Mouse (Mus musculus) intestine, postnatal 0 days (tissue): ENCODE results near the gene Fcnb. TPM values are rescaled to one million over a fixed set of nuclear protein-coding genes. Genes with fewer than 3 reads are reported as not detected.

Source experiments
- ATAC-seq: fragments of 200-750 bp; cut with Nextera tagmentation; 2 replicates; pipeline ENCODE4 v1.8.0; 2017; ENCODE audit warnings: mild to moderate bottlenecking, moderate TSS enrichment, moderate library complexity
- H3K27ac ChIP-seq: fragments of 300-500 bp; sonication (generic); 2 replicates; pipeline ENCODE4 v1.5.1; 2014; ENCODE audit warnings: mild to moderate bottlenecking, low read depth, low read length, moderate library complexity
- H3K27me3 ChIP-seq: fragments of 300-500 bp; sonication (generic); replicated peaks from 2 replicates; pipeline ENCODE4 v1.6.1; 2014; ENCODE audit warnings: low read length, mixed read lengths; ENCODE audit not compliant: control insufficient read depth, insufficient read depth
- H3K36me3 ChIP-seq: fragments of 300-500 bp; sonication (generic); 2 replicates; pipeline ENCODE4 v1.6.1; 2014; ENCODE audit warnings: mild to moderate bottlenecking, moderate library complexity; ENCODE audit not compliant: control insufficient read depth, insufficient read depth
- H3K4me1 ChIP-seq: fragments of 300-500 bp; sonication (generic); replicated peaks from 2 replicates; pipeline ENCODE4 v1.6.1; 2014; ENCODE audit warnings: antibody characterized with exemption, low read length, mixed read lengths; ENCODE audit not compliant: control insufficient read depth, insufficient read depth
- H3K4me2 ChIP-seq: fragments of 300-500 bp; sonication (generic); replicated peaks from 2 replicates; pipeline ENCODE4 v1.6.1; 2014; ENCODE audit warnings: low read depth, mild to moderate bottlenecking, moderate library complexity
- H3K4me3 ChIP-seq: fragments of 300-500 bp; sonication (generic); 2 replicates; pipeline ENCODE4 v1.5.1; 2014; ENCODE audit warnings: low read depth, low read length
- H3K9ac ChIP-seq: fragments of 300-500 bp; sonication (generic); 2 replicates; pipeline ENCODE4 v1.6.1; 2014; ENCODE audit warnings: mild to moderate bottlenecking, low read depth, low read length
- H3K9me3 ChIP-seq: fragments of 300-500 bp; sonication (generic); 2 replicates; pipeline ENCODE4 v1.6.1; 2016; ENCODE audit warnings: mixed run types; ENCODE audit not compliant: control insufficient read depth
- CTCF ChIP-seq: sonication (generic); IDR thresholded peaks from 2 replicates; pipeline ENCODE4 v1.5.1; 2016; ENCODE audit warnings: low read depth, mild to moderate bottlenecking, control low read depth, antibody characterized with exemption, moderate library complexity
- WGBS: fragments of 180-500 bp; shearing (Covaris S2); extraction: QIAGEN DNeasy Blood & Tissue Kit; methylation state at CpG from one replicate; pipeline ENCODE4 v1.1.7; 2014; 5-methylcytosine and 5-hydroxymethylcytosine counted together
- polyA plus RNA-seq: library from polyadenylated mRNA; unstranded; fragments of >200 nt; fragmentation: Nextera tagmentation; extraction: Ambion mirVana; gene quantifications from 2 replicates; pipeline ENCODE4 v1.2.1, GENCODE M21; 2015

Fcnb gene
- polyA plus RNA-seq, 1 experiment from 2014 or later: not detected

GRCm38 (mm10) chr2:28047092-28047491, 37.6 kb downstream of the Fcnb start:
- WGBS: 57% methylated on average over 7 of the region's 7 CpGs
- no peaks in the 10 kb centered on the region for H3K4me1 ChIP-seq
- H3K27me3 ChIP-seq: no peaks in the 10 kb centered on the region
- TF ChIP-seq CTCF: no peak
- no peak overlapping the region for H3K4me2 ChIP-seq
- no peak for ATAC-seq
- H3K4me3 ChIP-seq: no peak overlapping the region
- no peaks in the 10 kb centered on the region for H3K9me3 ChIP-seq
- H3K9ac ChIP-seq: no peak overlapping the region
- H3K27ac ChIP-seq: no peak overlapping the region
- no peaks in the 10 kb centered on the region for H3K36me3 ChIP-seq

GRCm38 (mm10) chr2:28046311-28046710, 38.4 kb downstream of the Fcnb start:
- Histone ChIP-seq H3K4me1 (no peaks in the 10 kb centered on the region), H3K9ac (no peak overlapping the region), H3K27ac (no peak overlapping the region), H3K4me2 (no peak overlapping the region), H3K27me3 (no peaks in the 10 kb centered on the region), H3K9me3 (no peaks in the 10 kb centered on the region), H3K36me3 (no peaks in the 10 kb centered on the region), H3K4me3 (no peak overlapping the region)
- 72% methylated on average over 6 of the region's 6 CpGs for WGBS
- no peak for ATAC-seq
- TF ChIP-seq CTCF: no peak

- Histone ChIP-seq H3K4me1 (no peaks in the 10 kb centered on the region), H3K4me2 (no peak overlapping the region), H3K27me3 (no peaks in the 10 kb centered on the region), H3K9me3 (no peaks in the 10 kb centered on the region), H3K36me3 (no peaks in the 10 kb centered on the region), H3K9ac (no peak overlapping the region), H3K4me3 (no peak overlapping the region), H3K27ac (no peak overlapping the region)
- 86% methylated on average over 9 of the region's 9 CpGs for WGBS
- no peak for ATAC-seq
- TF ChIP-seq CTCF: no peak
Observed at GRCm38 (mm10) chr2:28044920-28045598, 39.6 kb downstream of the Fcnb start.

- Histone ChIP-seq H3K27me3 (no peaks in the 10 kb centered on the region), H3K4me1 (no peaks in the 10 kb centered on the region), H3K9me3 (no peaks in the 10 kb centered on the region), H3K27ac (no peak overlapping the region), H3K9ac (no peak overlapping the region), H3K4me3 (no peak overlapping the region), H3K4me2 (no peak overlapping the region), H3K36me3 (no peaks in the 10 kb centered on the region)
- ATAC-seq: no peak
- 94% methylated on average over 1 of the region's 1 CpGs for WGBS
- no peak for TF ChIP-seq CTCF
Observed at GRCm38 (mm10) chr2:28040466-28040865, 44.2 kb downstream of the Fcnb start.

GRCm38 (mm10) chr2:28039647-28040325, 44.9 kb downstream of the Fcnb start:
- Histone ChIP-seq H3K36me3 (no peaks in the 10 kb centered on the region), H3K9me3 (no peaks in the 10 kb centered on the region), H3K4me2 (no peak overlapping the region), H3K27me3 (no peaks in the 10 kb centered on the region), H3K27ac (no peak overlapping the region), H3K4me1 (no peaks in the 10 kb centered on the region), H3K9ac (no peak overlapping the region), H3K4me3 (no peak overlapping the region)
- TF ChIP-seq CTCF: no peak
- WGBS: 87% methylated on average over 10 of the region's 10 CpGs
- ATAC-seq: no peak

- ATAC-seq: no peak
- Histone ChIP-seq H3K27ac (no peak overlapping the region), H3K4me1 (no peaks in the 10 kb centered on the region), H3K9me3 (no peaks in the 10 kb centered on the region), H3K4me2 (no peak overlapping the region), H3K36me3 (0 out of 2 replicates have a peak, but pooled peaks cover 3% of the 10 kb centered on the region), H3K9ac (no peak overlapping the region), H3K4me3 (no peak overlapping the region), H3K27me3 (no peaks in the 10 kb centered on the region)
- TF ChIP-seq CTCF: no peak
- 81% methylated on average over 14 of the region's 14 CpGs for WGBS
Observed at GRCm38 (mm10) chr2:28038391-28039096, 46.1 kb downstream of the Fcnb start.
